Mouse (Mus musculus) testis, adult 2 months (tissue): ENCODE results near the gene Mapk6.

Experiments used
- CTCF ChIP-seq: fragments of 200-500 bp; IDR thresholded peaks from 2 replicates; pipeline ENCODE4 v1.5.1; 2012; ENCODE audit warnings: low read depth, mild to moderate bottlenecking, inconsistent platforms, low read length, moderate library complexity; ENCODE audit not compliant: control insufficient read depth, insufficient read depth, insufficient replicate concordance
- POLR2A ChIP-seq: fragments of 200-500 bp; IDR thresholded peaks from 2 replicates; pipeline ENCODE4 v1.6.1; 2012; ENCODE audit warnings: low read depth, mild to moderate bottlenecking, inconsistent platforms, low read length, moderate library complexity; ENCODE audit not compliant: control insufficient read depth

DNA sequence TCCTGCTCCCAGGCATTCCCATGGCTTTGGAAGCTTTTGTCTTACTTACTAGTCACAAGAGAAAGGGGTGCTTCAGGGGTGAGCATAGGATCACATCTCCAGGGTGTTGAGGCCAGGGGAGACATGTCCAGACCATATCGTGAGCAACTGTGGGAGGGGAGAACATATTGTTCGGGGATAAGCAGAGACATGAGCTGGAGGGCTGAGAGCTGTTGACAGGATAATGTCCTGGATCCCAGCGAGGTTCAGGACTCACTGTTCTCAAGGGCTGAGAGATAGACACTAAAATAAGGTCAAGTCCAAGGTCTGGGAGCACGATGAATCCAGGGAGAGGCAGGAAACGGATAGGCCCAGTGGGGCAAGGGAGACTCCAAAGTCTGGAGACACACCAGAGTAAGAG, 46.8 kb downstream of the Mapk6 start:
- TF ChIP-seq POLR2A = no peak; the same call in 1 of the 2 replicates
- no peak for TF ChIP-seq CTCF
